Mouse (Mus musculus): Measurements from ENCODE around the gene Nat8.

- TF ChIP-seq POLR2A (IDR thresholded peaks at IDR 0.05; ENCODE audit: extremely low read depth, insufficient read depth, low read length), result no peak
- TF ChIP-seq CTCF (IDR thresholded peaks at IDR 0.05; ENCODE audit: extremely low read depth, insufficient read depth, low read length), result no peak
These were observed 36.1 kb upstream of the Nat8 start for GRCm38 (mm10) chr6:85867726-85868690.
